Mouse (Mus musculus): ENCODE results near the gene Elfn2.

The Elfn2 gene

DNA sequence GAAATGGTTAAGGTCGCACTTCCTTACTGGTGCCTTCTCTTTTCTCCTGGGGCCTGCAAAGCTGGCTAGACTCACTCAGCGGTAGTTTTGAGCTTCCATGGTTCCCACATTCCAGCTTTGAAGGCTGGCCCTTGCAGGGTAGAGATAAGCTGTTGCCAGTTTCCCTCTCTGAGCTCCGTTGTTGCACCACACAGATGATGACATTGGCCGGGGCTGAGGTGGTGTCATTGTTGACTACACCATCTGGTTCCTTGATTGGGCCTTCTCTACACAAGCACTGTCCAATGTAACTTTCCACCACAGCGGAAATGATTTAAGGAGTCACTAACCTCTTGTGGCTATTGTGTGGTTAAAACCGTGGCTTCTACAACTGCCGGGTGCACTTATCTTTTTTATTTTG lies 2.0 kb upstream of the Elfn2 start:
- DNase-seq (ENCODE audit: inconsistent ontology term) = no peak

DNA sequence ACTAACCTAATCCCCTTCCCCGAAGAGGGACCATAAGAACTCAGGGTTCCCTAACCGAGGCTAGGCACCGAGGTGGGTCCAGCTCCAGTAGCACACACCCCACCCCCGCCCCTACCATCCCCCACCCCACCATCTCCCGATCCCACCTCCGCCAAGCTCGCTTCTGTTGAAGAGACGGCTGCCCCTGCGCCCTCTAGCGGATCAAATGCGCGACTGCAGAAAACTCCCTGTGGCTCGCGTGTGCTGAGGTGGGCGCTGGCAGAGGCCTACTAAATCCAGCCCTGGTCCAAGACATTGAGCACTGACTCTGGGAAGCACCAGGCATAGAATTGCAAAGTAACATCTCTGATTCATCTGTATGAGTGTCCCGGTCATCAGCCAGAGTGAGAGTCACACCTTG lies 1.5 kb upstream of the Elfn2 start:
- peak; percentile 26 for DNase-seq (ENCODE audit: inconsistent ontology term)

DNA sequence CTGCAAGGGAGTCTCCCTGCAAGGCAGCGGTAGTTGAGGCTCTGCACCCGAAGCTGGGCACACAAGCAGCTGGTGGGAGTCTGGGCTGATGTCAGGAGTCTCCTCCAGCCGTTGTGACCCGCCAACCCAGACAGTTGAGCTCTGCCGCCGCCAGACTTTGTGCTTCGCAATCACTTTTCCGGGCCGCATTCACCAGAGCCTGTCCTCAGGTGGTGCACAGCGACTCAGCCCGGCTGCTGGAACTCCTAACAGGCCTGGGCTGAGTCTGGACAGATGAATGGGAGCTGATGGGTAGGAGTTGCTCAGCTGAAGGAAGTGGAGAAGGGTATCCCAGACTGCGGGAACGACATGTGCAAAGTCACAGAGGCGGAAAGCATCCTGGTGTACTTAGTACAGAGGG lies 845 bp upstream of the Elfn2 start:
- DNase-seq (ENCODE audit: inconsistent ontology term) = no peak

DNA sequence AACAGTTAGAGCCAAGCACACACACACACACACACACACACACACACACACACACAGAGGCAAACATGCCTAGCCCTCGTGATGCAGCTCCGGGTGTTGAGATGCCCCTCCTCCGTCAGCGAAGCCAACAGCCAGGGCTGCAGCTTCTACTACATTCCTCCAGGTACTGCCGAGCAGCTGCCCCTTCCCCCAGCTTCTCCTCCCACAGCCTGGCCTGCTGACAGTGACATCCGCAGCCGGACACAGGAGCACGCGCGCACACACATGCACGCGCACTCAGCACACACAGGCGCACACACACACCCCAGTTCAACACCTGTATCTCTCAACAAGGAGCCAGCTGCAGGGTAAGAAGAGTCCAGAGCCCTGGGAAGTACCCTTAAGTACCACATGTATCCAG lies 1.6 kb downstream of the Elfn2 start:
- no peak for DNase-seq (ENCODE audit: inconsistent ontology term)

DNA sequence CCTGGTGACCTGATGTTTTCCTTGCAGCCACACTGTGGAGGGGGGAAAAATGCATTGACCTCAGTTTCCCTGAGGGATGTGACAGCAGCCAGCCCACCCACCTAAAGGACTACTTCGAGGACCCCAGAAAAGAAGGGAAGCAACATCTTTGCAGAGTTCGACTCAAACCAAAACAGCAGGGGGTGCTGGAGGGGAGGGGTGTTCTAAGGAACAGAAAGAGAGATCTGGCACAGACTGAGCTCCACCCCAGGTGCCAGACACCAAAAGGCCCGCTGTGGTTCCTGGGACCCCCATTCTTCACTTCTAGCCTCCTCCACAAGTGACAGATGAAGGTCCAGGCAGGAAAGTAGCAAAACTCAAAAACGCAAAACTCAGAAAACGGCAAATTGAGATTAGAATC lies 2.7 kb downstream of the Elfn2 start:
- no peak for DNase-seq (ENCODE audit: inconsistent ontology term)

DNA sequence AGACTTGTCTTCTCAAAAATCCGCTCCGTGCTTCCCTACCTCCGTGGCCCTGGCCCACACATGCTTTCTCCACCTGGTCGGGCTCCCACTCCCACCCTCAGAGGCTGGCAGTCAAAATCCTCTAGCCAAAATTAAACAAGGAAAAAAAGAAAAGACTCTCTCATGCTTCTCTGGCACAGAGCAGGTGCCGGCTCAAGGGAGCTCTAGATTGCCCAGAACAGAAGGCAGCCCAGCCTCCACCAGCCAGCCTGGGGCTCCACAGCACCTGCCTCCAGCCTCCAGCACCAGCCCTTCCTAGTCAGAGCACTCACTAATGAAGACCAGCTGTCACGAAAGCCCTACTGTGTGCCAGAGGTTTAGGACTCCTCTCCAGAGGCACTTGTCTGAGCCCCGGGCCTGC lies 4.8 kb downstream of the Elfn2 start:
- no peak for DNase-seq (ENCODE audit: inconsistent ontology term)

GRCm38 (mm10) chr15:78712335-78713258 lies 6.0 kb downstream of the Elfn2 start:
- peak; percentile 51 for DNase-seq (ENCODE audit: inconsistent ontology term)

- no peak for DNase-seq (ENCODE audit: inconsistent ontology term)
These were observed 6.6 kb downstream of the Elfn2 start for GRCm38 (mm10) chr15:78711935-78712334.

GRCm38 (mm10) chr15:78710634-78711033 lies 7.9 kb downstream of the Elfn2 start:
- no peak for DNase-seq (ENCODE audit: inconsistent ontology term)

- DNase-seq (ENCODE audit: inconsistent ontology term) = no peak
These were observed 8.8 kb downstream of the Elfn2 start for GRCm38 (mm10) chr15:78709767-78710166.

GRCm38 (mm10) chr15:78706630-78707029 lies 11.9 kb downstream of the Elfn2 start:
- DNase-seq (ENCODE audit: inconsistent ontology term) = no peak

DNA sequence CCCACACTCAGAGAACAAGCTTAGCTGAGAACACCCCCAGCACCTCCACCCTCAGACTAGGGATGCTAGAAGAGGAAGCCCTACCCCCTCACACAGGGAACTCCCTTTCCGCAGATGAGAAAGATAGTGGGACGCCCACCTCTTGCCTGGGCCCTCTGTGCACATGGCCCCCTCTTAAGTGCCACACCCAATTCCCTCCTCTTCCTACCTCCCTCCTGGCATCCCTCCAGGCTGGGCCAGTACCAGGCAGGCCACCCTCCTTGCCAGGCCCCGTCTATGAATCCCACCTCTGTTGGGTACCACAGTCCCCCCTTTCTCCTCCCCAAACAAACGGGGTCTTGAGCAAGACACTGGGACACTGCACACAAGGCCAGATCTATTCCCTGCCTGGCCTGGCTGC lies 13.7 kb downstream of the Elfn2 start:
- DNase-seq (ENCODE audit: inconsistent ontology term) = no peak

GRCm38 (mm10) chr15:78704007-78704406 lies 14.6 kb downstream of the Elfn2 start:
- DNase-seq (ENCODE audit: inconsistent ontology term) = no peak

GRCm38 (mm10) chr15:78700420-78700819 lies 18.2 kb downstream of the Elfn2 start:
- DNase-seq (ENCODE audit: inconsistent ontology term) = no peak

DNA sequence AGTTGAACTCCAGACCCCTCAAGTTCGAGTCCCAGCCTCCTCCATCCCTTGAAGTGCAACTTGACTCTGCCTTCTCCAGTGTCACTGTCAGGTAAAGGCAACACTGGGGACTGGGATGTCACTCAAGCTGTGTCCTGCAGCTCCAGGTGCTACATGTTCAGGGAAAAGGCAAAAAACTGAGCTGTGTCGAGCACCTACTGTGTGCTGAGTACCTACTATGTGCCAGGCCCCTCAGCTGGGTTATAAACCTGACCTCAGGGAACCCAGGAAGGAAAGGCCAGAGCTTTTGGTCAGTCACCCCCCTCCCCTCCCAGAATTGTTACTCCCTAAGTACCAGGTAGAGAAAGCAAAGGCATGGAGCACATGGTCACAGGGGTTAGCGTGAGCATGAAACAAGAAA lies 19.1 kb downstream of the Elfn2 start:
- no peak for DNase-seq (ENCODE audit: inconsistent ontology term)

- DNase-seq (ENCODE audit: inconsistent ontology term) = no peak
These were observed 20.0 kb downstream of the Elfn2 start for GRCm38 (mm10) chr15:78698491-78699135.

GRCm38 (mm10) chr15:78698084-78698483 lies 20.5 kb downstream of the Elfn2 start:
- DNase-seq (ENCODE audit: inconsistent ontology term) = no peak

DNA sequence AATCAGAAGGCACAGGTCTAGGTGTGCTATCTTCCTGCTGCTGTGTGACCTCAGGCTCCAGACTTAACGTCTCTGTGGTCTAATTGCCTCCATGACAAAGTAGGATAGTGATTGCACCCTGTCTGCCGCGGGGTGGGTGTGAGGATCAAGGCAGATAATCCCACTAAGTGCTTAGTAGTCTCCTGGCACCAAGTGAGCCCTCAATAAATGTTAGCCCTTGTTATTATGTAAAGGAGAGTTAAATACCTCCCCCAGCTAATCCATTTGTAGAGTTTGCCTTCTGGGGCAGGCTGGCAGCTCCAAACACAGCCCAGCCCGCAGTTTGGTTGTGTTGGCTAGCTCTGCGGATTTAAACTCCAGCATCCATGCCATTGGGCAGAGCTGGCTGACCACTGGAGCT lies 22.8 kb downstream of the Elfn2 start:
- DNase-seq (ENCODE audit: inconsistent ontology term) = no peak

DNA sequence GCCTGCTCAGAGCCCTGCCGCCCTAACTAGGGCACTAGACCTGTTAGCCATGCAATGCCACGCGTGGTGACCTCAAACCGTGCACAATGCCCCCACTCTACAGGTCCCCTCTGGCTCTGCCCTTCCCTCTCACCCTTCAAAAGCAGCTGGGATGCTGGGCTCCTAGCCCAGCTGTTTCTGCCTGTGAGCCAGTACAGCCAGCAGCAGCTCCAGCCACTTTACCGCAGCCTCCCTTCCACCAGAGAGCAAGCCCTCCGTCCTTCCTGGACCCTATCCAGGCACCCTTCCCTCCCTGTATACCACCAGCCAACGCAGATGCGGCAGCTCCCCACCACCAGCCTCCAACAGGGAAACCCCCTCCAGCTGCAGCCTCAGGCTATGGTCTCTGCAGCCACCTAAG lies 26.1 kb downstream of the Elfn2 start:
- DNase-seq (ENCODE audit: inconsistent ontology term) = no peak

- DNase-seq (ENCODE audit: inconsistent ontology term) = no peak
These were observed 27.9 kb downstream of the Elfn2 start for GRCm38 (mm10) chr15:78690716-78691115.

GRCm38 (mm10) chr15:78686910-78687309 lies 31.7 kb downstream of the Elfn2 start:
- DNase-seq (ENCODE audit: inconsistent ontology term) = no peak

GRCm38 (mm10) chr15:78684111-78684510 lies 34.5 kb downstream of the Elfn2 start:
- DNase-seq (ENCODE audit: inconsistent ontology term) = no peak

- DNase-seq (ENCODE audit: inconsistent ontology term) = no peak
These were observed 35.1 kb downstream of the Elfn2 start for GRCm38 (mm10) chr15:78683474-78683873.
